Mouse (Mus musculus) granulocyte monocyte progenitor cell, adult 5-6 weeks (primary cell): ENCODE data around the gene Smim12. TPM values are rescaled to one million over a fixed set of nuclear protein-coding genes. Genes with fewer than 3 reads are reported as not detected.

Experiments
- ATAC-seq: replicated peaks from 2 replicates; pipeline ENCODE4 v1.8.0; 2016; ENCODE audit warnings: mild to moderate bottlenecking, moderate TSS enrichment, inconsistent platforms; ENCODE audit not compliant: poor library complexity, severe bottlenecking
- total RNA-seq, 2 experiments: library from RNA; stranded (forward) in 1 of 2; stranded (reverse) in 1 of 2; fragments of 200-712, 200-1000 nt in 1 of 2; fragments of >200 nt in 1 of 2; fragmentation: Nextera tagmentation in 1 of 2; gene quantifications; 2 replicates each; pipeline ENCODE4 v1.2.3; 2014 to 2017

The Smim12 gene
- 35.1 and 47.1 TPM in 2 replicates for total RNA-seq (2014; fragmentation: Nextera tagmentation)
- 30.4 and 31.8 TPM in 2 replicates for total RNA-seq (2017)

DNA sequence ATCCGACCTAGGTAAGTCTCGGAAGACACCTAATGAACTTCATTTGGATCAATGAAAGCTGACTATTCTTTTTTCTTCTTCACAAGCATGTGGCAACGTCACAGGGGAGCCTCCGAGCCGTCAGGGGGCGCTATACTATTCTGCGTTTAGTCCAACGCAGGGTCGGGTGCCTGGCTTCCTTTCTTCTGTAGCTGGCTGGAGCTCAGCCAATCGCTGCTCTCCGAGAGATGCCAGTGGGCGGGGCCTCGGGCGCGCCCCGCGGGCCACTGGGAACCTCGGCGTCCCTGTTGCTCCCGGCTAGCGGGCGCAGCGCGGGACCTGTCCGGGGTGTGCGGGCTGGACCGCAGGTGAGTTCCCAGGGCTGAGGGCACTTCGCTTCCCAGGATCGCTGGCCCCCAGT is at the start of gene Smim12:
Gene Smim12 (plus strand): TSS at position 233 of the 400 bp plus-strand sequence.
- peak; percentile 97 for ATAC-seq

DNA sequence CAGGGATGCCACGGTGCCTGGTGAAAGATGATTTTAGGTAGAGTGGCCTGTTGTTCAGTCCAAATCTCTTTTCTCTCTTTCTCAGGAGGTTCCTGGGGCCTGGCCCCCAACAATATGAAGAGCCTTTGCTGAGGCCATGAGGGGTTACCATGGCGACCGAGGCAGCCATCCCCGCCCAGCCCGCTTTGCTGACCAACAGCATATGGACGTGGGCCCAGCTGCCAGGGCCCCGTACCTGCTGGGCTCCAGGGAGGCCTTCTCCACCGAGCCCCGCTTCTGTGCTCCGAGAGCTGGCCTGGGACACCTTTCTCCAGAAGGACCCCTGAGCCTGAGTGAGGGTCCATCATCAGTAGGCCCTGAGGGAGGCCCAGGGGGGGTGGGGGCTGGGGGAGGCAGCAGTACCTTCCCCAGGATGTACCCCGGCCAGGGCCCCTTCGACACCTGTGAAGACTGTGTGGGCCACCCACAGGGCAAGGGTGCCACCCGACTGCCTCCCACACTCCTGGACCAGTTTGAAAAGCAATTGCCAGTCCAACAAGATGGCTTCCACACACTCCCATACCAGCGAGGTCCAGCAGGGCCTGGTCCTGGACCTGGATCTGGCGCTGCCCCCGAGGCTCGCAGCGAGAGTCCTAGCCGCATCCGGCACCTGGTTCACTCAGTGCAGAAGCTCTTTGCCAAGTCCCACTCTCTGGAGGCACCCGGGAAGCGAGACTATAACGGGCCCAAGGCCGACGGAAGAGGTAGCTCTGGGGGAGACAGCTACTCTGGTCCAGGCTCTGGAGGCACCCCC is 48.9 kb upstream of the Smim12 start:
- ATAC-seq = no peak

DNA sequence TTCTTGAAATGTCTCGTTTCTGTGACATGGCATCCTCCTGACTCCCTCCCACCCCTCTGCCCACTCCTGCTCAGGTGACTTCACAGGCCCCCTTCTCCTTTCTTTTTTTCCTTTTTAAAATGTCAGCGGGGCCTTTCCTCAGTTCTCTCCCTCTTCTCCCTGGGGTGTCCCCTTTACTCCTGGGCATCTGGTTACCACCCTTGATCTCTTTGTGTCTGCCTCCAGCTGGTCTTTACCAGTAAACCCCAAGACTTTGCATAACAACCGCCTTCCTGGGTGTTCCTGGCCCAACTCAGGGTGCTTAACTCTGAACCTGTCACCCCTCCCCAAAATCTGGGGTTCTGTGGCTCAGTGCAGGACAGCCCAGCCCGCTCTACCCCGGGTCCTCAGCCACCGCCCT is 45.0 kb upstream of the Smim12 start:
- ATAC-seq = no peak

DNA sequence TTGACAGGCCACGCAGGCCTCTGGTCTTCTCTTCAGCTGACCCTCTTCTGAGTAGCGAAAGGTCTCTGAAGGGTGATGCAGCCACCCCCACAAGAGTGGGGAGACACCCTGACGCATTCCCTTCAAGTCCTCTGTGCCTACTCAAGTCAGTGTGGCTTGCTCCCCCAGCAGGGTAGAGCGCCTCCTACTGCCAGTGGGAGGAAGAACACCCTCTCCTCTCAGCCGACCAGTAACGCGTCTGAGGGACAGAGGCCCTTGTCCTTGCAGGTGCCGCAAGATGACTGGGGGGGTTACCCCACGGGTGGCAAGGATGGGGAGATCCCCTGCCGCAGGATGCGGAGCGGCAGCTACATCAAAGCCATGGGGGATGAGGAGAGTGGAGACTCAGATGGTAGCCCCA is 44.2 kb upstream of the Smim12 start:
- peak; percentile 25; the same call in 1 of the 2 replicates for ATAC-seq

DNA sequence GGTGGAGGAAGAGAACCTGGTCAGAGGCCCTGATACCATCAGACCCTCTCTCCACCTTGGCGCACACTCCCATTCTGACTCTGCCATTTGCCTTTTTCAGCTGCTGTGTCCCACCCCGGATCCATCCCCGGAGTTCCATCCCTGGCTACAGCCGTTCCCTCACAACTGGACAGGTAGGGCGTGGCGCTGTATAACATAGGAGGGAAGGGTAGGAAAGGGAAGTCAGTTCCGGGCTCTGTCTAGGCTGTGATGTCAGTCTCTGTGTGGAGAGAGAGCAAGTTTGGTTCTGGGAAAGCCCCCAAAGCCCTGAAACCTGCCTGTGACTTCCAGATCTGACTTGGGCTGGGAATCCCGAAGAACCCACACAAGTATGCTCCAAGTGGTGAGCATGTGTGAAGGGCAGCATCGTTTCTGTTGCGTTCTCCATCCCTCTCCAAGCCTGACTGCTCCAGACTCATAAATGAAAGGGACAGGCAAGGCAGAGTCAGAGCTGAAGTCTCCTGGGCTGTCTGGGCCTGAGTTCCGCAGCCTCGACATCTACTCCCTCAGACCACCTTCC is 43.3 kb upstream of the Smim12 start:
- ATAC-seq = no peak

DNA sequence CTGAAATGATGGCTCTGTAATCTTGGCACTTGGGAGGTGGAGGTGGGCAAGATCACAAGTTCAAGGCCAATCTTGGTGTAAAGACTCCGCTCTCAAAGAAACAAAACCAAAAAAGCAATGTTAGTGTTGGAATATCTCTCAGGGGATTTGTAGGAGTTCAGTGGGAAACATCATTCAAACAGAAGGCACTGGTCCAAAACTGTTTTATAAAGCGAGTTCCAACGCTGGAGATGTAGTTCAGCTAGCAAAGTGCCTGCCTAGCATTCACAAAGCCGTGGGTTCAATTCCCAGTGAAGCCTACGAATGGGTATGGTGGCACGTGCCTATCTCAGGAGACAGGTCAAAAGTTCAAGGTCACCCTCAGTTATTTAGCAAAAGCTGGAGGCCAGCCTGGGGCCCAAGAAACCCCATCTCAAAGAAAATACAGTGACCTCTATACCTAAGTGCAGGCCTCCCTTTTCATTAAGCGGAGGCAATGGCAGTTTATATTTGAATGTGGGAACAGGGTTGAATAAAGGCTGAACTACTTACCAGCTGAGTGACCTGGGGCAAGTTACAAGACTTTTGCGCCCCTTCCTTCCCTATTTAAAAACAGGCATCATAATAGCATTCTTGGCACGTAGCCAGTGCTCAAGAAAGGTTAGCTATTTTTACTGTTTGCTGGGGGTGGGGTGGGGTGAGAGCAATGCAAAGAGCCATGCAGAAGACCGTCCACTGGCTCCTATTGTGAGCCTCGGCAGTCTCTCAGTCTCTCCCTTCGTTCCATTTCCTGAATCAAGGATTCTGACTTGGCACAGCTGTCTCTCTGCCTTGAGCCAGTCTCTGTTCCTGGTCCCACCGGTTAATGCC is 42.6 kb upstream of the Smim12 start:
- no peak for ATAC-seq

DNA sequence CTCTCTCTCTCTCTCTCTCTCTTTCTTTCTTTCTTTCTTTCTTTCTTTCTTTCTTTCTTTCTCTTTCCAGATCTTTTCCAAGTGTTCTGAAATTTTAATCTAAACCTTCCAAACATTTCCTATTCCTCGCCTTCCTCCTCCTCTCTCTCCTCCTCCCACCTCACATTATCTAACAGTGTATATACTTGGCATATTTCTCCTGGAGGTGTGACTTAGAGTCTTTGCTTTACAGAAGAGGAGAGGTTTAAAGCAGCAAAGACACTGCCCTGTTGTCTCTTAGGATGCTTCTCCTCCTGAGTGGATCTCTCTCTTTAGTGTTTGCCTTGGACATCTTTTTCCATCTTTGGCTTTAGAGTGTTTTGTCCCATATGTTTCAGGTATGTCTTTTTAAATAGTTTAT is 40.5 kb upstream of the Smim12 start:
- ATAC-seq = no peak

DNA sequence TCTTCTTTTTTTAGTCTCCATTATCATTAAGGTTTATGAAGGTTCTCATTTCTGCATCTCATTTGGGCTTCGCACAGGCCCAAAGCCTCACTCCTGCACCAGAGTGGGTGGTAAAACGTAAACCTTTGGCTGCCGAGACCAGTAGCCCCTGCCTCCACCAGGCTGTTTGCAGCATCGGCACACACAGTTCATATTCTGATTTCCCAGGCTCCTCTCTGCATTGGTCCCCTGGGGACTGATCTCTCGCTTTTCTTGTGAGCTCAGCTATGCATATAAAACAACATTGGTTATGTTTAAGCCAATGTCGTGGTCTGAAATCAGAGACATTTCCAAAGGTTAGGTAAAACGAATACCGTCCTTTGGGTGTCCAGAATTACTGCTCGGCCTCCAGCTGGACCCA is 32.3 kb upstream of the Smim12 start:
- ATAC-seq = no peak

DNA sequence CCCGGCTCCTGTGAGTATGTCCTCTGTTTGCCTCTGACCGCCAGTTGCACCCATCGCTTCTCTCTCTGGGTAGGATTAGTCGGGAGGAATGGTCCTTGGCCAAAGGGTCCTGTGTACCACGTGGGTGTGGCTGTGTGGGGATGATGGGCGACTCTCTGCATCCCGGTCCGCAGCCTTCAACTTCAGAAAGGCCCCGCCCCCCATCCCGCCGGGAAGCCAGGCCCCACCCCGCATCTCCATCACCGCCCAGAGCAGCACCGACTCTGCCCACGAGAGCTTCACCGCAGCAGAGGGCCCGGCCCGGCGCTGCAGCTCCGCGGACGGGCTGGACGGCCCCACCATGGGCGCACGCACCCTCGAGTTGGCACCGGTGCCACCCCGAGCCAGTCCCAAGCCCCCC is 29.1 kb upstream of the Smim12 start:
- ATAC-seq = no peak

DNA sequence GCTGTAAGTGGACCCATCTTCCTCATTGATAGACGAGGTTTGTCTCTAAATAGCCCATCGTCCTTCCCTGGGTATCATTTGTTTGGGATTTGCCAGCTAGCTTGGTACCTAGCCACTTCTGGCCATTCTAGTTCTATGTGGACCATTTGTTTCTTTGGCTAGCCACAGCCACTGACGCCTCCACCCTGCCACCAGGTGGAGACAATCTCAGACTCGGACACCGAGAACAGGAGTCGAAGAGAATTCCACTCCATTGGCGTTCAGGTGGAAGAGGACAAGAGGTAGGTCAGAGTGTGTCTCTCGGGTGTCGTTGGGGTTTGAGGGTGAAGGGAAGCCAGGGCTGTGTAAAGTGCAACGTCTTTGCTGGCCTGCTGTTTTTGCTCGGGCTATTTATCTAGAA is 28.5 kb upstream of the Smim12 start:
- no peak for ATAC-seq

DNA sequence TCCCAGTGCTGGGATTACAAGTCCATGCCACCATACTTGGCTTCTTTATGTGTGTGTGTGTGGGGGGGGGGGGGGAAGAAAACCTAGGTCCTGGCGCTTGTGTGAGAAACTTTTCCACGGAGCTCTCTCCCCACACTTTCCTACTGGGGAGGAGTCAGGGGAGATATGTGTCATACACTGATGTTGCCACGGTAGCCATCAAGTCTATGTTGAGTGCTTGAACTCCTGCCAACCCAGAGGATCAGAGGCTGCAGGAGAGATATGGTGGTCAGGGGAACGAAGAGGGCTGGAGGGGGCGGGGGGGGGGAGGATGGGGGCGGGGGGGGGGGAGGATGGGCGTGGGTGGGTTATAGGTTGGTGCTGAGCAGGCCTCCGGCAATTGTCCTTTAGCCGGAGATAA is 27.8 kb upstream of the Smim12 start:
- ATAC-seq = no peak

DNA sequence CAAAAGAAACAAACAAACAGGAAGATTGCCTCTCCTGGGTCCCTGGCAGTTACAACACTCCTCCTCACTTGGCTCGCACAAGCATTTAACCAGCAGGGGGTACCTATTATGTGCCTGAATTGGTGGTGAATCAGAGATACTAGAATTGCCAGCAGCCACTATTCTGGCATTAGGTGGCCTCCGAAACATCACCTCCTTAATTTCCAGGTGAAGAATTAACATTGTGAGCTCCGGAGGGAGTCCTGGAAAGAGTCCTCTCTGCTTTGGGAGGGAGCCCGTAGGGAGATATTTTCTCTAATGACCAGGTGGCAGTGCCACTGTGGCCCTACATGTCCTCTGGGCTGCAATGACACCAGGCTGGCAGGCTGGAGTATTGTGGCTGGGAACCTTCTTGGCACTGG is 27.3 kb upstream of the Smim12 start:
- no peak for ATAC-seq

DNA sequence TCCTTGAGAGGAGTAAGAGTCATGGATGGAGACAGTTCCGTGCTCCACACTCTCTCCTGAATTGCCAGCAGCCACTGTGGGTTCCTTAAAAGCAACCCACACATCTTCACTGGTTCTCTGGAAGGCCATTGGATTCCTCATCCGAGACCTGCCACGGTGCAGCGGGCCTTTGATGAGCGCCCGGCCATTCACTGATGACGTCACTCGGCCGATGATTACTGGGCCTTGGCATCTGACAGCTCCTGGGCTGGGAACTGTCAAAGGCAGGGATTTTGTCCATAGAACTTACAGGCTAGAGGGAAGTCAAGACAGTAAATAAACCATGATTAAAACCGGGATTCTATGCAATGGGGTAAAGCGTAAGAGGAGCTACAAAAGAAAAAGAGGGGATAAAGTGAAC is 26.5 kb upstream of the Smim12 start:
- no peak for ATAC-seq

DNA sequence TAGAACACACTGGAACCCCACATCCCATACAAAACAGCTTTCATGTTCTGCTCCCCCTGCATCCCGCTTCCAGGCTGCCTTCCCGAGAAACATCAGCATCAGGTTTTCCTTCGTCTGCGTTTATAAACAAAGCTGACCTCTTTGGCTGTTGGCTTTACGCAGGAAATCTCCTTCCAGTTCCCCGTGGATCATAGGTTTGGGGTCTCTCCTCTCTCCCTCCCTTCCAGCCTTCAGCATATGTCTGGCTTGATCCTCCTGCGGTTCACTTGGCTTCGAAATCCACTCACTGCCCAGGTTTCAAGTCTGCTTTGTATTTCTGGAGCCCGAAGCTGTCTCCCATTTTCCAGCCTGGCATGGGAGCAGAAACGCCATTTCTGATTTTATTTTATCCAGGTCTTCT is 20.3 kb upstream of the Smim12 start:
- no peak for ATAC-seq

DNA sequence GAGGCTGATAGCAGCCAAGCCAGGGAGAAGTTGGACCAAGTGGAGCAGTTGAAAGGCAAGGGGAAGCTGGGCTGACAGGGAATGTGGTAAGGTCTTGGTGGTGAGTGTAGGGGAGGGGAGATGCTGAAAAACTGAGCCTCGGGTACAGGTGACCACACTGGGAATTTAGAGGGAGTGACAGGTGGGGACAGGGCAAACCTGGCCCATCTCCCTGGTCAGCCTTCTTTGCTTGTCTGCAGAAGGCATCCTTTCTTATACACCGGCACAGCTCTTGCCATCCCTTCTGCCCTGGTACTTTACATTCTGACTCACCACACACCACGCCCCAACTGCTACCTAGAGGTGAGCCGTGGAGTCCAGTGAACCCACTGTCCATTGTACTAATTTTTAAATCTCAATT is 19.8 kb upstream of the Smim12 start:
- no peak for ATAC-seq

DNA sequence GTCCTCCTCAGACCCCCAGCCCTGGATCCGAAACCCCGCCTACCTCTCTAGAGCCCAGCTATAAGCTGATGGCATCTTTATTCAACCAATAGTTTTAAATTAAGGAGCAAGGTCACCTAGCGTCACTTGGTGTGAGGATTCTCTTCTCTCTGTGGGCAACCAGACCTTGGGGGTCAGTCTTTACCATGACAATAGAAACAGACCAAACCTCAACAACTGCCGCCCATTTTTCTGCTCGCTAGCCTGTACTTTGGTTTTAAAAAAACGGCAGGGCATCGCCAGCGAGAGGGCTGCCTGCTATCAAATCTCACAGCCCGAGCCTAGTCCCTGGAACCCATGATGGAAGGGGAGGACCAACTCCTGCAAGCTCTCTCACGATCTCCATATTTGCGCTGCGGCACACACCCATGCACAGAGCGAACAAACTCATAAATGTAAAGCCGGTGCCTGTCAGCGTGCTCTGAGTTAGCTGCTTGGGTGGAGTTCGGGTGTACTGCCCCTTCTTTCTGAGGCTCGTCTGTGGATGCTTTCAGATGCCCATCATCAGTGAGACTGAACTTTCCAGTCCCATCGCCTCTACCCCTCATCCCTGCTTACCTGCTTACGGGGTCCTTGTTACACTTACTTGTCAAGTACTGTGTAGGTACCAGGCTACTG is 19.0 kb upstream of the Smim12 start:
- ATAC-seq = no peak

DNA sequence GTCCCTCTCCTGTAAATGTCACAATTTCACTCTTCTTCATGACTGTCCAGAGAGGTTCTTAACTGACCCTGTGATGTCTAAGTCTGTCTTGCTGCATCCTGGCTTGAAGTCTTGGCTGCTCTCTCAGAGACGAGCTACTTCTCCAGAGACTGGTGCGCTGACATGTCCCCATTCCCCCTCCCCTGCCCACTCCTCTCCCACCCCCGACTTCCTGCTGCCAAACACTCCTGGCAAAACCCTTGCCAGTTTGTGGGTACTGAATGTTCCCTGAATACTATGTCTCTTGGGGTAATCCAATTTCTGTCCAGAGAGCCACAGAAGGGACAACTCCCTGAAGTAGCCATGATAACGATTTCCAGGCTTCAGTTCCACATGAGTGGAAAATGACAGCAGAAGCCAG is 17.5 kb upstream of the Smim12 start:
- no peak for ATAC-seq

DNA sequence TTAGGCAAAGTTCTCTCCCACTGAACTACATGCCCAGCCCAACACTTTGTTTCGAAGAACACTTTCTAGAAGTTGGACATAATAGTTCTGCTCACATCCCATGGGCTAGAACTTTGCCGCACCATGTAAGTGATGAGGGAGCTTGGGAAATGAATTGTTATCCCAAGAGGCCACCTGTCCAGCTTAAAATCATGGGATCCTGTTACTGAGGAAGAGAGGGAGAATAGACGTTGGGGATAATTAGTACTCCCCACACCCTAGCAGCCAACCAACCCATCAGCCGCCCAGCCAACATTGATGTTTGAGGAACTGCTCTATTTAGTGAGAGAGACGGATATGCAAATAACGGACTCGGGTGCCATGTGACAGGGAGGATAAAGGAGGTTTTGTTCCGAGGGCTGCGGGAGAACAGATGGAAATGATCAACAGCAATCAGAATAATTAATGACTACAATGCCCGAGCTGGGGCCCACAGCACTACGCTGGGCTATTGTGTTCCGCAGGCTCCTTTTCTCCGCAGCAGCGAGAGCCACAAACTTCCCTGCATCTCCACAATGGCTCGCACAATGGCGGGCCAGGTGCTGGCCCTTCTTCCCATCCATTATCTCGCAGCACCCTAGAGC is 16.4 kb upstream of the Smim12 start:
- ATAC-seq = no peak

DNA sequence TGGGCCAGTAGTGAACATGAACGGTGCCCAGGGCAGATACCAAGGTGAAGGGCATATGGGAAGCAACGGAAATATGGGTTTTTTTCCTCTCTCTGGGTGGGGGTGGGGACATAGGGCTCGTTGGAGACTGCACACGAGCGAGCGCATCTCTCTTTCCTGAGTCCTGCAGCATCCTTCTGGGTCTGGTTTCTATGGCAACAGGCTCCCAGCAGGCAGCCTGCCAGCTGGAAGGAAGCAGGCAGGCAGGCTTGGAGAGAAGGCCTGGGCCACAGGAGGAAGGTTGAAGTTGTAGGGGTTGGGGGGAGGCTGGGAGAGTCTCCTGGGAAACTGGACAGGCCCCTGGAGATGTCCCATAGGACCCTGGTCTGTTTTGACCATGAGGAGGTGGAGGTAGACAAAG is 11.6 kb upstream of the Smim12 start:
- ATAC-seq = no peak

DNA sequence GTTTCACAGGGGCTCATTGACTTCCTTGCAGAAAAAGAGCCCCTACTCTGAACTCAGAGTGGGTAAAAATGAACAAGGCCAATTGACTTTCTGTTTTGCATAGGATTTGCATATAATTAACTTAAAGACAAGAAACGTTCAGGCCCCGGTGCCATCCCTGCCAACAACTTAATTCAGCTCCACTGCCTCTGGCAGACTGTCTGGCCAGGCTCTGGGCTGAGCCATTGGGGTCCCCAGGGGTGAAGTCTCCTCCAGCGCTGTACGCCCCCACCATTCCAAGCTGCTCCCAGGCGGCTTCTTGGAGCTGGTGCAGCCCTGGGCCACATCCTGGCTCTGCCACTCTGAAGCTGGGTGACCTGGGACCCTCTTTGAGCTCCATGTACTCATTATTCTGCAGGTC is 11.0 kb upstream of the Smim12 start:
- ATAC-seq = no peak
